Mouse (Mus musculus) testis, adult 2 months (tissue): ENCODE data around the gene 4921517D22Rik.

Source experiments
- CTCF ChIP-seq: fragments of 200-500 bp; IDR thresholded peaks from 2 replicates; pipeline ENCODE4 v1.5.1; 2012; ENCODE audit warnings: low read depth, mild to moderate bottlenecking, inconsistent platforms, low read length, moderate library complexity; ENCODE audit not compliant: control insufficient read depth, insufficient read depth, insufficient replicate concordance
- POLR2A ChIP-seq: fragments of 200-500 bp; IDR thresholded peaks from 2 replicates; pipeline ENCODE4 v1.6.1; 2012; ENCODE audit warnings: low read depth, mild to moderate bottlenecking, inconsistent platforms, low read length, moderate library complexity; ENCODE audit not compliant: control insufficient read depth

DNA sequence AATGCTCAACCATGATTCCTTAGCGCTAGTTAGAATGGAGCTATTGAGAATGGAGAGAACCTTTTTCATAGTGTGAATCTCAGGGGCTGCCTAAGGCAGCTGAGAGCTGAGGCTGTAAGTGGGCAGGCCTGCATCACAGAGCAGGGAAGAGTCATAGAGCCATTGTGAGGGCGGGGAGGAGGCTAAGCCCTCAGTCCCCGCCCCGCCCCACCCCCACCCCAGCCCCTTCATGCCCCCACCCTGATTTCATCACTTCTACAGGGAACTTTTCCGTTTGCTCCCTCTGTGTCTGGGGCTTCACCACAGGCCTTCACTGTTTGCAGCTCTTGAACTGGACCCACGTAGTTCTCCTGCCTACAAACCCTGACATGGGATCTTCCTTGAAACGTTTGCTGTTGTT lies 37.7 kb upstream of the 4921517D22Rik start, which contains the start of gene Spata31d1d:
- no peak for TF ChIP-seq CTCF
- no peak; the same call in 1 of the 2 replicates for TF ChIP-seq POLR2A
